Mouse (Mus musculus): ENCODE data around the gene Dnmt3l.
"Not testable (repeated sequence)": the region's sequence is repeated elsewhere in the genome, so short reads cannot be mapped to it uniquely, and the experiment has no call there.

The Dnmt3l gene

DNA sequence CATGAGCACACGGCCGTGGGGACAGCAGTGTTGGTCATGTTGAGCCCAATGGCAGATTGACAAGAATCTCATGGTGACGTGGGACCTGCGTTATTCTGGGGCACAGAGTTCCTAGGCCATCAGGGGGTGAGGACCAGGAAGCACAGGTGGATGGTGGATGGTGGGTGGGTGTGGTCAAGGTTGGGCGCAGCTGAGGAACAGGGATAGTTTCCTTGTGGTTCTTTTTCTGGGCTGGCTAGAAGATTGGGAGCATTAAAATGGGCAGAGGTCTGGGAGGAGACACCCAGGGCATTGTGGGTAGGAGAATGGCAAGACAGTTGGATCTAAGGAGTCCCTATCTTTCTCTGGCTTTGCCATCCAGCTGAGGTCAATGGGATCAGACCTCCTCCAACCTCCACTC, at the start of gene Dnmt3l:
Dnmt3l (plus strand) TSS at position 301 of the 400 bp plus-strand sequence.
- DNase-seq (ENCODE audit: low read depth, low spot score): no peak

DNA sequence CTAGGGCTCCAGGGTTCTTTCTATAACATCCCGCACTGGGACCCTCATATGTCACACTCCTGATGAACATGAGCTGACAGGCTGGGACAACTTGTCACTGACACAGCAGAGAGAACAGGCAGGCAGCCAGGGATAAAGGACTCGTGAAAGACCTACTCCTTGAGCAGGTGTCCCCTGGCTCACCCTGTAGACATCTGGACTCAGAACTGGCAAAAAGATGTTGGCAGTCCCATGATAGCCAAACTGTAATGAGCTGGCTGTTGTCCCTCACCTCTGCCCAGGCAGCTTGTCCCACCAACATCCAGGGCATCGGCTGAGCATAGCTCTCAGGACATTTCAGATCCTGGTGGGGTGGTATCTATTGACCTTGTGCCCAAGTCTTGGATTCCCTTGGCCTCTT, 46.1 kb upstream of the Dnmt3l start:
- no peak for DNase-seq (ENCODE audit: low read depth, low spot score)

GRCm38 (mm10) chr10:78000200-78000599, 41.5 kb upstream of the Dnmt3l start:
- no peak for DNase-seq (ENCODE audit: low read depth, low spot score)

GRCm38 (mm10) chr10:78001796-78002195, 40.0 kb upstream of the Dnmt3l start:
- DNase-seq (ENCODE audit: low read depth, low spot score): no peak

- DNase-seq (ENCODE audit: low read depth, low spot score): no peak
These were observed 39.4 kb upstream of the Dnmt3l start for GRCm38 (mm10) chr10:78002316-78002715.

DNA sequence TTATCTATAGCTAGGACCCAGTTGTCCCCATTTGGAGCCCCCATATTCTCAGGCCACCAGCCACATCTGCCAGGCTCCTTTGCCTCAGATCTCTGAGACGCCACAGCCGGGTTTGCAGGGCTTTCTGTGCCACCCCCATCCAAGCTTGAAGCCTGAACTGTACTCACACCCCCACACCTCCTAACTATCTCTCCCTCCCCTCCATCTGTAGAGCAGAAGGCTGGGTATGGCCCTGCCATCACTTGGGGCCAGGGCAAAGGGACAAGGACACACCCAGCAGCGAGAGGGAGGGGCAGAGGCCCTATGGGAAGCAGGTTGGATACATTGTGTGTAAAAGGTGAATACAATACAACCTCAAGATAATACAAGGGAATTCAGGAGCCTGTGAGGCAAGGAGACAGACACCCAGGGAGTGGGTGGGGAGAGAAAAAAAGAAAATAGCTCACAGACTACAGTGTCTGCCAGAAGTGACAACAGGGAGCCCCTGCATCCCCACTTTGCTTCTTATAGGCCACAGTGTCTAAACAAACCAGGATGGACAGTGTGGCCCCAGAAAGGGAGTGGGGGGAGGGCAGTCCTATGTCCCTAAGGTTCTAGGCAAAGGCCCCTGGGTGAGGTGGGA, 37.2 kb upstream of the Dnmt3l start:
- DNase-seq (ENCODE audit: low read depth, low spot score): no peak

GRCm38 (mm10) chr10:78005791-78006438, 35.8 kb upstream of the Dnmt3l start:
- DNase-seq (ENCODE audit: low read depth, low spot score): no peak

DNA sequence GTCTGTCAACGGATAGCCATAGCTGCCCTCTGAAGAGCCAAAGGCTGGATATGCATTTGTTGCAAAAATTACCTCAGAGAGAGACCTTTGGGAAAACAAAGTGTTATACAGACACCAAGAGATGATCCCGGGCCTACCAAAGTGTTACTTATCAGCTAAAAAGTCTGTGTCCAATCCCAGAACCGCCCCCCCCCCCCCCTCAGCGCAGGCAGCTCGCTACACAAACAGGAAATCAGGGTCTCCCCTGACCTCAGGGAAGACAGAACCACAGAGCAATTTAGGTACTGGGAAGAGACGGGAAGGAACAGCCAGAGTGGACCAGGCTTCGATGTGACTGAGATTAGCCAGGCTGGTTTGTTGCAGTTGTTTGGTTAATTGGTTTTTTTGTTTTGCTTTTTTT, 34.5 kb upstream of the Dnmt3l start:
- no peak for DNase-seq (ENCODE audit: low read depth, low spot score)

- no peak for DNase-seq (ENCODE audit: low read depth, low spot score)
These were observed 33.6 kb upstream of the Dnmt3l start for GRCm38 (mm10) chr10:78008169-78008568.

DNA sequence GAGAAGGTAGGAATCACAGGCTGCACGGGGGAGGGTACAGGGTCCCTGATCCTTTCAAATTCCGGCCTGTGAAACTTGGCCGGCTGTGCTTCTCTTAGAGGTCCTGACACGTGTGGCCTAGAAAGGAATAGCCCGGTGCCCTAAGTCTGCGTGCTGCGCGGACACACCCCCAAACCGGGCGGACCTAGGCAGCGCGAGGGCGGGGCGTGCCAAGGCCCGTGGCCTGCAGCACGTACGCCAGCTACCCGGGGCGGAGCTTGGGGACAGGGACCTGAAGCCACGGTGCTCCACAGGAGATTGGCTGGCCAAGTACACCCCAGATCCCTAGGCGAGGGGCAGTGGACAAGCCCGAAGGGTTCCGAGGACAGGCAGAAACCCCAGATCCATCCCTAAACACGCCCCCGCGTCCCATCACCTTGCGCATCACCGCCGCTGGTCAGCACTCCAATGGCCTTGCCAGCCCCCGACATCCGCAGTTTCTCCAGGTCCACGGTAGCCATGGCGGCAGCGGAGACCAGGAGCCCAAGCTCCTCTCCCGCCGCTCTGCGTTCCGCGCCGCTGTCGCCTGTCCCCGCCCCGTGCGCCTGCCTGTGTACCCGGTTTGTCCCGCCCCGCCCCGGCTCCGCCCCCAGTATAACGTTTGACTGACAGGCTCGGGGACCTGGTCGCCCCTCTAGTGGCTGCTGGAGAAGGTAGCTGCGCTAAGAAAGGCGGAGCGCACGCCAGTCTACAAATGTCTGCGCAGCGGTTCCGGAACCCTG, 32.4 kb upstream of the Dnmt3l start:
- peak; percentile 90 for DNase-seq (ENCODE audit: low read depth, low spot score)

DNA sequence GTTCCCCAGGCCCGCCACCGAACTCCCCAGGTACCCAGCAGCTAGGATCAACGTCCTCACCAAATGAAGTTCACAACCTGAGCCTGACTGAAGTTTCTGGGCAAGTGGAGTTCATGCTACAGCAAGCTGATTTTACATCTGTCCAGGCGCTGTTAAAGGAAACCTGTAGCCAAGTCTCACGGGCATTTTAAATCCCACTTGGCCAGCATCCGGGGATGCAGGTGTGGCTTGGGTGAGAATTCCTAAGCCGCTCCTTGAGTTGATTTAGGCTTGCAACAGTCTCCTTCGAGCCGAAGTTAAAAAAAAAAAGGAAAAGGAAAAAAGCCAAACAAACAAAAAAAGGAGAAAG, 31.8 kb upstream of the Dnmt3l start, which contains the start of gene Pfkl:
Pfkl (minus strand) TSS at position 139 of the 349 bp plus-strand sequence.
- no peak for DNase-seq (ENCODE audit: low read depth, low spot score)

DNA sequence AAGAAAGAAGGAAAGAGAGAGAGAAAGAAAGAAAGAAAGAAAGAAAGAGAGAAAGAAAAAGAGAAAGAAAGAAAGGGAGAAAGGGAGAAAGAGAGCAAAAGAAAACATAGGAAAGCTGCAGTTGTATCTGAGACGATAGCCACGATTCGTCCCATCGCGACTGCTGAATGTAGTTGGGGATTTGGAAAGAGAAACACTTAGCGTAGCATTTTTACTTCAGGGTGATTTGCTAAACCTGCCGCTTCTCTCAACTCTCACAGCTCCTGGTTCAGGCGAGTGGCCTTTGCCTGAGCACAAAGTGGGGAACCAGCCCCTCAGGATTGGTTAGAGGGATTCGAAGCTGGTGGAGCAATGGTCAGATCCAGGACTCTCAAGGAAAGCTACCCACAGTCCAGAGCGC, 31.4 kb upstream of the Dnmt3l start:
- no peak for DNase-seq (ENCODE audit: low read depth, low spot score)

GRCm38 (mm10) chr10:78011116-78011515, 30.6 kb upstream of the Dnmt3l start:
- DNase-seq (ENCODE audit: low read depth, low spot score): not testable (repeated sequence)

- DNase-seq (ENCODE audit: low read depth, low spot score): no peak
These were observed 28.9 kb upstream of the Dnmt3l start for GRCm38 (mm10) chr10:78012661-78013495.

GRCm38 (mm10) chr10:78015489-78015888, 26.3 kb upstream of the Dnmt3l start:
- no peak for DNase-seq (ENCODE audit: low read depth, low spot score)

- no peak for DNase-seq (ENCODE audit: low read depth, low spot score)
These were observed 25.4 kb upstream of the Dnmt3l start for GRCm38 (mm10) chr10:78016366-78016765.

DNA sequence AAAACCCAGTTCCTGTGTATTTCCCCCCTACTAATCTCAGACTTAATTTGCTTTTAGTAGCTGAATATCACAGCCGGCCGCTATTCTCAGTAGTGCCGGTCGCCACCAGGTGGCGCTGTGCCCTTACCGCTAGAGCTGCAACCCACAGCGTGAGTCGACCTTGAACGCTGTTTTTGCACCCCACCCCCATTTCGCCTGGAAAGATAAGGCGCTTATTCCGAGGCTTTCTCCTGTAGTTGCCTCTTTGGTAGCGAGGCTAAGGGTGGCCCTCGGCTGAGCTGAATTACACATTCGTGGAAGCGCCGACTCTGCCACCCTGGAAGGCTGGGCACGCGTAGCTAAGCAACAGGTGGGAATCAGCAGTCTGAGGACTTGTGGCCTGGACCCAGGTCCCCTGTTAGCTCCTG, 22.9 kb upstream of the Dnmt3l start:
- peak; percentile 86 for DNase-seq (ENCODE audit: low read depth, low spot score)

- DNase-seq (ENCODE audit: low read depth, low spot score): no peak
These were observed 22.5 kb upstream of the Dnmt3l start for GRCm38 (mm10) chr10:78019291-78019690.

GRCm38 (mm10) chr10:78019984-78020383, 21.8 kb upstream of the Dnmt3l start:
- DNase-seq (ENCODE audit: low read depth, low spot score): not testable (repeated sequence)

GRCm38 (mm10) chr10:78025453-78025852, 16.3 kb upstream of the Dnmt3l start:
- not testable (repeated sequence) for DNase-seq (ENCODE audit: low read depth, low spot score)

DNA sequence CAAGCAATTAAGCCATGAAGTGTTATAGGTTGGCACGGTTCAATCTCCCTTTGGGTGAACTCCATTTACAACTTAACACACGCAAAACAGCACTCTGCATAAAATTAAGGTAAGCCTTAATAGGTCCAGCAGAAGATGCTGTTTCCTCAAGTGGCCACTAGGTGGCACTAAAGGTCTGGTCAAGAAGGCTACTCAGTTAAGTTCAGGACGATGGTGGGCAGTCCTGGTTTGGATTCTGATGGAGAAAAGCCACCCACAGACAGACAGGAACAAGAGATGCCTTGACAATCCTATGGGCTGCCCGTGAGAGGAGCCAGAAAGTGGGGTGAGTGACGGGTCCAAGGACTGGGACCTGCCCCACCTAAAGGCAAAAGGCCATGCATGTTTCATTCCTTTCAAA, 13.6 kb upstream of the Dnmt3l start:
- DNase-seq (ENCODE audit: low read depth, low spot score): peak; percentile 87

- no peak for DNase-seq (ENCODE audit: low read depth, low spot score)
These were observed 12.7 kb upstream of the Dnmt3l start for GRCm38 (mm10) chr10:78029080-78029479.
